Mouse (Mus musculus): ENCODE measurements at regions not wholly inside any gene's neighbourhood (a gene's known extent, or its start where the extent isn't known, plus 50 kb on each side); places are given as distances from the start of the nearest gene placed in this dataset.

DNA sequence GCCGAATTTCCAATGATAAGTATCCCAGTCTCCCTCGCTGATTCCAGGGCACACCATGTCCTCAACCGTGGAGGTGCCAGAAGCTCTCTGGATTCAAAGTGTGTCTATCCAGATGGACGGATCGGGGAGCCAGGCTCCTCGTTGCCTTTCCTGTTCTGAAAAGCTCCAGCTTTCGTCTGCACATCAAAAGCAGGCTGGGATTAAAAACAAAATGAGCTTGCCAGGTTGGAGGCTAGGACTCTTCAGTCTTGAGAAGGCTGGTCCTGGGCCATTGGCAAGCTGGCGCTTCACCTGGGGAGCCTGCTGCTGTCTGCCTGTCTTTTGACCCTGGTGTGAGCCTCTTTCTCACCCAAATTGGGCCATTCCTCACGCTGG is 56.9 kb upstream of the Ubl3 start:
- no peak for DNase-seq

DNA sequence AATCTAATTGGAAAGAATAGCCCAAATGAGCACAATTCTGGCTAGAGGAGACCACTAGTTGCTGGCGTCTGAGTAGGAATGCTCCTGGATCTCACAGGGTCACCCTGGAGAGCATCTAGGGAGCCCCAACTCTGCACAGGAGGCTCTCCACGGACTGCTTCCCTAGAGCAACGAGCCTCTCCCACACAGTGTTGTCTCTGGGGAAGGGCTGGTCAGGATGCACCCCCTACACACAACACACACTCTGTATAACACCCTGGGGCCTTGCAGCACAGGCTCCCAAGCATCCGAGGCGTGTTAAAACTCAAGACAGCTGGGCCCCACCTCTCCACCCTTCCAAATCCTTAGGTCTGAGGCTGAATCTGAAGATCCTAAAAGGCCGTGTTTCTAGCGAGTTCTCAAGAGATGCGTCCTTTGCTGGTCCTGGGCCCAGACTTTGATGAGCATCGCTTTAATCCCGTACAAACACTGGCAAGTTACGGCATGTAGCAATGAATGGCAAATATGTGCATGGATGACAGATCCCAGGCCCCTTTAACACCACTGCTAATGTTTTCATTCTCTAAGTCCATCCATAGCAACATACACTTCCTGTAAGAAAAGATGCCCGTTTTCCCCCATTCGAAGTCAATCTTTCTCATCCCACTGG is 56.4 kb upstream of the Ubl3 start:
- no peak for DNase-seq

DNA sequence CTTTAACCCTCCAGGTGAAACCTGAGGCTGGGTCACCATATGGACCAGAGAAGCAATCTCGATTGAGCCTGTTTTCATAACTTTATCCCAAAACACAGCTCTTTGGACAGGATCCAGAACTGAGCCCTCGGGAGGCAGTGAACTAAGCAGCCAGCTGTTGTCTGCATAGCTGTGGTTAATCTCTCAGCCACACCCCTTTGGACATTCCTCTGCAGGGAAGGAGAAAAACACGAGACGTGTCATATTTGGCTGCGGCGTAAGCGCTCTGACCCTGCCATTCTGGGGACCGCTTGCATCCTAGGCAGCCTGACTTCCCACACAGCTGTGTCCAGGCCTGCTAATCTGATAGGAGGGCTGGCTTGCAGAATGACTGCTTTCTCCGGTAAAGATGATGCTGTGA is 55.6 kb upstream of the Ubl3 start:
- peak; percentile 49 for DNase-seq

DNA sequence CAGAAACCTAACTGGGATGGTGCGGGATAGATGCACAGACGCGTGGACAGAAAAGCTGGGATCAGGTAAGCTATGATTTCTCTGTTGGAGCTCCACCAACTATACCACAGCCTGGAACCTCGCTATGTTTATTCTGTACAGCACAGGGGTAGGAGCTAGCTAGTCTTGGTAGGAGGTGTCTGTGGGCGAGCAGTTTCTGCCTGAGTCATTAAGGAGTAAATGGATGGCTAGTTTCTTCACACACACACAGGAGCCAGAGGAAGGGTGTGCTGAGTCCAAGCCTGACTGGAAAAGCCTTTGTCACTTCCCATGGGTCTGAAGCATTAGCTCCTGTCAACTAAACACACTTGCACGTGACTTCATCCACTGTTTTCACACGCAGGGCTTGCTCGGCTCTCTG is 53.1 kb upstream of the Ubl3 start:
- no peak for DNase-seq

Data from adrenal gland, postnatal 14 days (tissue).